Mouse (Mus musculus) embryo, embryonic 11.5 days (tissue): ENCODE results near the gene 0610030E20Rik.

Source experiments
- DNase-seq: peaks from one replicate; pipeline ENCODE4 v3.0.0-alpha.2; 2012; ENCODE audit warnings: low read depth, low spot score

Gene 0610030E20Rik

DNA sequence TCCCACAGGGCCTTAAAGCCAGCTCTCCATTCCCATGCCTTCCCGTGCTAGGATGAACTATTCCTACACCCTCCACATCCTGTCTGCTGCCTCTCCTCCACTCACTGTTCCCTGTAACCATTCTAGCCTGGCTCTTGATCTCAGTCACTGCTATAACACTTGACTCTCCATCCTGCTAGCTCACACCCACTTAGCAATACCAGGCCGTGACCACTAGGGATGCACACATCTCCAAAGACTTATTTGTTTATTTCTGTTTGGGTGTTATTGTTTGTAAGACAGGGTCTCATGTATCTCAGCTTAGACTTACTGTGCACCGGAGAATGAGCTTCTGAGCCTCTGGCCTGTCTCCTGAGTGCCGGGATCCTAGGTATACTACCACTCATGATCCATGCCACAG, 22.4 kb downstream of the 0610030E20Rik start:
- no peak for DNase-seq

- no peak for DNase-seq
Measured at GRCm38 (mm10) chr6:72370091-72370490, 23.0 kb downstream of the 0610030E20Rik start.

DNA sequence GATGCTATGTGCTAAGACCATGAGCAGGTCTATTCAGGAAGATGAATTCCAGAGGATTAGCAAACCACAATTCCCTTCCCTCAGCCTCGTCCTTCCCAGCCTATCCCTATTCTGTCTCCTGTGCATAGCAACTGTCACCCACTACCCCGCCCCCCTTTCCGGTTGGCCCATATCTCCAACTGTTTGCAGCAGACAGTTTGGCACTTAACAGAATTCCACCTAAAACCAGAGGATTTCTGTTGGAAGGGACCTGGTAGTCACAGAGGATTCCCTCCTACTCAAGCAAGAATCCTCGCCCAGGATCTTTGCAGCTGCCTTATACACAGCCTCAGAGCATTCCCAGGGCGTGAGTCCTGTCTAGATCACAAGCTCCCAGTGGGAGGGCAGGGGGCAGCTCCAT, 24.0 kb downstream of the 0610030E20Rik start:
- no peak for DNase-seq

GRCm38 (mm10) chr6:72371571-72371970, 24.5 kb downstream of the 0610030E20Rik start:
- no peak for DNase-seq

DNA sequence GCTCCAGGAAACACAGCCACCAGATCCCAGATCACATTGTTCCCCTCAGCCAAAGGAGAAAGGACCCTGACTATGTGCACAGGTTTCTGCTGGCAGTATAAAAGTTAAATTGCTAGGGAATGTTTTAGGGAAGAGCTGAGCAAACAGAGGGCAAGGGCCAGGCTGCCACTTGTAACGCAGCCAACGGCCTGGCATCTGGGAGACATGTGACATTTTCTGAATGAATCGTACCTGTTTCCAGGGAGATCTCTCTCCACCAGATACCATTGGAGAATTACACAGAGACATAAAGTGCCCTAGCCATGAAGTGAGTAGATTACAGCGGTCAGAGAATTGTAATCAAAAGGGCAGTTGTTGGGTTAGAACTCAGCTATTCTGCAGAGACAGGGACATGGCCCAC, 26.1 kb downstream of the 0610030E20Rik start:
- DNase-seq, result no peak

DNA sequence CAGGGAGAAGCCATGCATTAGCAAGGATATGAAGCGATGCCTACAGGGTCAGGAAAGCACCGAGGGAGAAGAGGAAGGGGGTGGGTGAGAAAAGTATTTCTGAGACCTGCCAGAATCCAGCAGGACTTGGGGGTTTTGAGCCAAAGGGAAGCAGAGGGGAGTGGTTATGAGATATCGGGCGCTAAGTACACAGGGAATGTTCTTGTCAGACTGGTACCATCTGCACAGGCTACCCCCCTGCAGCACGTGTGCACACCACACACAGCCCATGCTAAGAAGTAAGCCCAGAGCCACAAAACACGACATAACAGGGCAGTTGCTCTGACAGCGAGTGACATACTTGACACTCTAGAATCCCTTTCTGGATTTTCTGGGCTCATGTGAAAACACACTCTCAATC, 27.1 kb downstream of the 0610030E20Rik start:
- no peak for DNase-seq

GRCm38 (mm10) chr6:72374820-72375563, 27.9 kb downstream of the 0610030E20Rik start:
- DNase-seq, result no peak

GRCm38 (mm10) chr6:72378510-72379234, 31.6 kb downstream of the 0610030E20Rik start:
- no peak for DNase-seq

DNA sequence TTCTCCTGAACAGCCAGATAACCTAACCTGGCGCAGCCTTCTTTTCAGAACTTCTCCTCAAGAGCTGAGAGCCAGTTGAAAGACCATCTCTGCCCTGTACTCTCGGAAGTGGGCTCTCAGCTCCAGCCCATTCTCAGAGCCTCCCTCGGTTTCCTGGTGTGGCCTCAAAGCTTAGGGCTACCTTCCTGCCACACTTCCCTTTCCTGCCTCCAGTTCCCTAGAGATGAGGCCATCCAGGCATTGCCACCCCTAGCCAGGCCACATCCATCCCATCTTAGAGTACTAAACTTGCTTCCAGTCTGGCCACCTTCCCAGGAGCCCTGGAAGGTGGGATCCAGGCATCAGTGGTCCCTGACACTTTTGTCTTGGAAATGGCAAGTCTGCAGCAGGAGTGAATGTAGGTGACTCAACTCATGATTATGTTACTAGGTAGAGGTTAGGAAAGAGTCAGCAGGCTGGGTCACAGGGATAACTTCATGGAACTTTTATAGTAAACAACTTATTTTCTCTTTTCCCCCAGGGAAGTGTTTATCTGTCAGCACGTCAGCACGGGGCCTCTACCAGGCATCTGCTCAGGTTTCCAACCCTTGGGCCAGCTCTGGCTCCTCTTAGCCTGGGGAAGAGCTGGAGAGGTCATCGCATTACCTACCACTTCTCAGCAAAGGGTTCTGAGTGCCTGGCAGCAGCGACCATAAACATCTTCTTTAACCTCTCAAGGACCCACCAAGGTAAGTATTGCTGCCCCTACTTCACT, 32.4 kb downstream of the 0610030E20Rik start:
- DNase-seq, result no peak

- DNase-seq, result no peak
Measured at GRCm38 (mm10) chr6:72380131-72380770, 33.1 kb downstream of the 0610030E20Rik start, which contains the start of gene Vamp5. Gene Vamp5 (minus strand): TSS chr6:72380468.

- DNase-seq, result no peak
Measured at GRCm38 (mm10) chr6:72382494-72382893, 35.4 kb downstream of the 0610030E20Rik start.

DNA sequence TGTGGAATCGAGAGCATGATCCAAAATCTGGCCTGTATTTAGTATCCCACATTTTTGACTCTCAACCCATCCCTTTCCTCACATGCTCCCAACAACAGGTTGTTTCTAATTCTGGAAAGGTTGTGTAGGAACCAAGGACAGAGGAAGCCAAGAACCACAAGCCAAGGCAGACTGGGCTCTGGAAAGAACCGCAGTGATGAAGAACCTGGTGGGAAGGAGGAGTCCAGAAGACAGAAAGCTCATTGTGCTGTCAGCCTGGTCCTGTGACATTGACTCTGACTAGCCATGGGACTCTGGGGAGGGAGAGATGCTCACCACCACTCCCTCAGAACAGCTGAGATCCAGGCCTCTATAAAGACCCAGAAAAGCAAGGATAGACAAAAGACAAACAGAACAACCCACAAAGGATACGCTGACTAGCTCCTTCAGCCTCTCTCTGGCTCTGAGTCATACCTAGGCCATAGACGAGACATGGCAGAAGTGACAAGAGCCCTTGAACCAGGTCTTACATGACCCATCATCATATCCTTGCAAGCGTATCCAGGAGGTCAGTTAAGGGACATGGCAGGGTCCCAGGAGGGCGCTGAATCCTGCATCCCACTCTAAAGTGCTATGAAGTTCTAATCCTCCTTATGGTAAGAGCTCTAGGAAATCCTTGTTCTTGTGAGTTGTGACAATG, 36.2 kb downstream of the 0610030E20Rik start:
- DNase-seq, result no peak

DNA sequence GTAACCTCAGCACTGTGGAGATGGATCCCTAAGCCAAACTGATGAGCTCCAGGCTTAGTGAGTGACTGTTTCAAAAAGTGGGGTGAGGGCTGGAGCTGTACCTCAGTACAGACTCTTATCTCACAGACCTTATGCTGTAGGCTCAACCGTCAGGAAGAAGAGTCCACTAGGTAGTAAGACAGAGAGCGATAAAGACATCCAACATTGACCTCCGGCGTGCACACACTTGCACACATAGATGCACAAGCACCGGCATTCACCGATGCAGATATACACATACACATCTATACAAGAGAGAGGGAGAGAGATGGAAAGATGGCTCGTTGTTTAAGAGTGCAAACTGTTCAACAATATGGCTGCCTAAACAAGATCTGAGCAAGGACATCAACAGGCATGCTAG, 36.8 kb downstream of the 0610030E20Rik start:
- DNase-seq, result no peak

DNA sequence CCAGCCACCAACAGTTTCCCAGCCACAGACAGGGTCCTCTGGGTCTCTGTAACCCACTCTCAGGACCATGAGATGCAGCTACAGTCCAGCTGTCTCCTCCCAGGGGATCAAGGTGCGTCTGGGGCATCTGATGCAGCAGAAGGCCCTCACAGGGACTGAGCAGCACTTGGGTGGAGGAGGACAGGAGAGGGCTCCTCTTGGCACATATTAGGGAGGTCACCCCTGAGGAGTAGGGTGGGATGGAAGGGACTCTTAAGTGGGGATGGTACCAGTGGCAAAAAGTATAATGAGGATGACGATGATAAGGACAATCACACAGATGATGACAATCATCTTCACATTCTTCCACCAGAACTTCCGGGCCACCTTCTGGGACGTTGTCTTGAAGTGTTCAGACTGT, 38.1 kb downstream of the 0610030E20Rik start:
- no peak for DNase-seq

DNA sequence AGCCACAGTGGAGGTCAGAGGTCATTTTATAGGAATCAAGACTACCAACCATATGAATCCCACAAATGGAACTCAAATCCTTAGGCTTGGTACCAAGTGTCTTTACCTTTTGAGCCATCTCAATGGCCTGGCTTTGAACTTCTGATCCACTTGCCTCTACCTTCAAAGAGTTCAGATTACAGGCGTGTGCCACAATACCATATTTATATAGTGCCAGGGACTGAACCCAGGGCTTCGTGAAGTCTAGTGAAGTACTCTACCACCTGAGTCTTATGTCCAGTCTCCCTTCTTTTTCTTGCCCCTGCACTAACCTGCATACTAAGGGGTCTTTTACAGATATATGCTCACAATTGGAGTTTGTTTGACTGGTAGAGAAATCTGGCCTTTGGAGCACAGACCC, 39.4 kb downstream of the 0610030E20Rik start:
- DNase-seq, result no peak

DNA sequence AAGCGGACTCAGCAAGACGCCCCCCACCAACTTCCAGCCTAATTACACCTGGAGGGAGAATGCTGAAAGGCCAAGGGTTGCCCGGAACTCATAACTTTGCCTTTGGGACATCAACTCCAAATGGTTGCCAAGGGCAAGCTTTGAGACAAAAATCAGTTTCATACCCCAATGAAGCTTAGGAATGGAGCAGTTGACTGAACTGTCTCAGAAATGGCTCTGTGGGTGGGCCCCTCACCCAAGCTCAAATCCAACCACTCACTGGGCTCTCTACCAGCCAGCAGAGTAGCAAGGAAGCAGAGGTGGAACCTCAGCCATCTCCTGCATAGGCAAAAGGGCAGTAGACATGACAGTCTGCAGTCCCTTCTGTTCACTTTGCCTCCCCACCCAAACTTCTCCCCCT, 40.7 kb downstream of the 0610030E20Rik start:
- no peak for DNase-seq

DNA sequence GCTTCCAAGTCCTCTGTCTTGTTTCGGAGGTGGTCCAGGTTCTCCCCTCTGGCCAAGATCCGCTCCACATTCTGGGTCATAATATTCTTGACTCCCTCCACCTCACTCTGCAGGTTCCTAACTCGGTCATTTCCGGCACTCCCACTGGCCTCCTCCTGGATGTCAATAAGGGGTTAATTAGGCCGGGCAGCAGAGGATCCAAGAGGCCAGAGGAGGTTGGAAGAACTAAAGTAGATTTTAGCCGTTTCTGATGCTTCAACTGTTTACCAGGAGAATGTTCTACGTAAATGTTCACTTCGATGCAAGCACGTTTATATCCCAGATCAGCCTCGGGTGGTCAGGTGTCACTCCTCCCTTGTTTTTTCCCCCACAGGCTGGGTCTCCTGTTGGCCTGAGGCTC, 41.1 kb downstream of the 0610030E20Rik start:
- DNase-seq, result no peak

DNA sequence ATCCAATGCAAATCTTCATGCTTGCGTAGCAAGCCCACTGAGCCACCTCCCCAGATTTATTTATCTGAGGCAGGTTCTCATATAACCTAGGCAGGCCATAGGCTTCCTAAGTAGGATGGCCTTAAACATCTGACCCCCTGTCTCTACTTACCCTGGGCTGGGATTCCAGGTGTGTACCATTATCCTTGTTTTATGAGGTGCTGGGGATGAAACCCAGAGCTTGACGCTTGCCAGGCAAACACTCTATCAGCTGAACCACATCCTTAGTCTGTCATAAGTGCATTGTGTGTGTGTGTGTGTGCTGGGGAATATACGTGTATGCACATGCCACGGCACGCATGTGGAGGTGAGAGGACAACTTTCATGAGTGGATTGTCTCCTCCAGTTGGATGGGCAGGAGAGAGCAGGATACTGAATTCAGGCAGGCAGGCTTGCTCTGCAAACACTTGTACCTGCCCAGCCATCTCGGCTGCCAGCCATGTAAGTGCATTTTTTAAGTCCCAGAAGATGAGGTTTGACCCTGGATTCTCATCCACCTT, 41.7 kb downstream of the 0610030E20Rik start:
- DNase-seq, result no peak

- DNase-seq, result no peak
Measured at GRCm38 (mm10) chr6:72389471-72389940, 42.4 kb downstream of the 0610030E20Rik start.

GRCm38 (mm10) chr6:72389941-72390771, 43.0 kb downstream of the 0610030E20Rik start, which contains the start of gene Vamp8:
Gene Vamp8 (minus strand): TSS chr6:72390703.
- DNase-seq, result no peak
